Comparison of ENCODE assay signal across 19 mouse cellular contexts in genomic region chr6:72043881-72044625, GRCm38 (mm10). TPM values are rescaled to one million over a fixed set of nuclear protein-coding genes. Genes with fewer than 3 reads are reported as not detected.
DNase-seq lines count a peak whose midpoint lies in the region; ATAC-seq and TF ChIP-seq lines count a peak whose summit lies in the region.
"Had no signal": no experiment of that assay in that cellular context is flagged by ENCODE, and none has a peak within 500 bp of the region (broad histone marks: within the 10 kb centered on the region; RNA-seq: fewer than 3 reads in every experiment).

No protein-coding gene starts in this region.

- 70% methylated on average over 7 of the region's 7 CpGs for WGBS in hindbrain, postnatal 0 days
- WGBS in hindbrain, embryonic 11.5 days = 96% methylated on average over 7 of the region's 7 CpGs

- H3K4me1 ChIP-seq in hindbrain, postnatal 0 days (ENCODE audit: insufficient read depth, low read length) = no peaks in the 10 kb centered on the region
- H3K4me1 ChIP-seq in hindbrain, embryonic 11.5 days (replicated peaks; ENCODE audit: control insufficient read depth, insufficient read depth, low read length) = no peaks in the 10 kb centered on the region
- H3K4me1 ChIP-seq: embryonic facial prominence, embryonic 10.5 days; hindbrain, embryonic 12.5 days; neural tube, embryonic 13.5 days had no signal

- H3K27ac ChIP-seq in hindbrain, postnatal 0 days = no peak overlapping the region
- no peak overlapping the region for H3K27ac ChIP-seq in hindbrain, embryonic 11.5 days (ENCODE audit: low read depth, low read length)
- H3K27ac ChIP-seq: embryonic facial prominence, embryonic 10.5 days; hindbrain, embryonic 12.5 days; neural tube, embryonic 13.5 days had no signal

- peak; percentile 43; the same call in 1 of the 2 replicates for ATAC-seq in frontal cortex, adult (ENCODE audit: low TSS enrichment)
- peak; percentile 66; the same call in 1 of the 2 replicates for ATAC-seq in hindbrain, postnatal 0 days
- no peak for ATAC-seq in hindbrain, embryonic 11.5 days (ENCODE audit: low FRiP score)
- ATAC-seq: forebrain, embryonic 14.5 days; liver, postnatal 0 days; Patski had no signal

- H3K9ac ChIP-seq in hindbrain, postnatal 0 days (replicated peaks; ENCODE audit: low read length) = no peak overlapping the region
- no peak overlapping the region for H3K9ac ChIP-seq in hindbrain, embryonic 11.5 days (ENCODE audit: low read depth, low read length)
- H3K9ac ChIP-seq: hindbrain, embryonic 12.5 days; liver, postnatal 0 days; neural tube, embryonic 13.5 days had no signal

- H3K4me3 ChIP-seq in hindbrain, postnatal 0 days (ENCODE audit: low read length) = no peak overlapping the region
- H3K4me3 ChIP-seq in hindbrain, embryonic 11.5 days (ENCODE audit: low read depth, low read length) = no peak overlapping the region
- H3K4me3 ChIP-seq: embryonic facial prominence, embryonic 10.5 days; hindbrain, embryonic 12.5 days; neural tube, embryonic 13.5 days had no signal

- DNase-seq in frontal cortex, adult 2 months (ENCODE audit: extremely low spot score in 1 of 2, low spot score in 1 of 2) = no peak
- peak; percentile 52 for DNase-seq in hindbrain, postnatal 0 days (ENCODE audit: low spot score)
- no peak for DNase-seq in hindbrain, embryonic 11.5 days (ENCODE audit: low spot score)
- peak; percentile 11 to 31 for DNase-seq in cerebellum, adult 18-20 months
- peak; percentile 73 for DNase-seq in fibroblast of lung, adult 2 months (ENCODE audit: low read depth)
- DNase-seq in kidney, postnatal 10 days = no peak
- DNase-seq in lung, postnatal 10 days = no peak
- DNase-seq: kidney, adult 9 months; liver; liver, postnatal 0 days; lung, postnatal 36 days; right cerebral cortex, postnatal 14 days; thymus, postnatal 36 days had no signal

- H3K27me3 ChIP-seq in hindbrain, postnatal 0 days (ENCODE audit: insufficient read depth, low read length) = no peaks in the 10 kb centered on the region
- no peaks in the 10 kb centered on the region for H3K27me3 ChIP-seq in hindbrain, embryonic 11.5 days (ENCODE audit: control insufficient read depth, insufficient read depth, low read length)
- H3K27me3 ChIP-seq: hindbrain, embryonic 12.5 days; neural tube, embryonic 13.5 days; Patski had no signal

- no peak overlapping the region for H3K4me2 ChIP-seq in hindbrain, postnatal 0 days (ENCODE audit: low read depth, low read length)
- no peak overlapping the region for H3K4me2 ChIP-seq in hindbrain, embryonic 11.5 days (replicated peaks; ENCODE audit: low read depth, low read length)
- H3K4me2 ChIP-seq: hindbrain, embryonic 12.5 days; neural tube, embryonic 13.5 days had no signal

- TF ChIP-seq CTCF in hindbrain, postnatal 0 days (IDR thresholded peaks at IDR 0.05; ENCODE audit: low read depth) = no peak

- no peaks in the 10 kb centered on the region for H3K36me3 ChIP-seq in hindbrain, postnatal 0 days (ENCODE audit: insufficient read depth, low read length)
- H3K36me3 ChIP-seq in hindbrain, embryonic 11.5 days (ENCODE audit: control insufficient read depth, insufficient read depth, low read length) = no peaks in the 10 kb centered on the region
- H3K36me3 ChIP-seq: embryonic facial prominence, embryonic 10.5 days; hindbrain, embryonic 12.5 days; neural tube, embryonic 13.5 days had no signal

- H3K9me3 ChIP-seq in hindbrain, postnatal 0 days (ENCODE audit: low read length) = no peaks in the 10 kb centered on the region
- no peaks in the 10 kb centered on the region for H3K9me3 ChIP-seq in hindbrain, embryonic 11.5 days (ENCODE audit: control insufficient read depth, low read length)
- H3K9me3 ChIP-seq: embryonic facial prominence, embryonic 10.5 days; hindbrain, embryonic 12.5 days; neural tube, embryonic 13.5 days had no signal

RNA-seq across cellular contexts. Expression of gene St3gal5, which starts 53.3 kb away (rescaled TPM):
- 120 and 124 TPM in 2 replicates for polyA plus RNA-seq in frontal cortex, adult 2 months (2012; rRNA removed)
- 23.5 and 28.8 TPM in 2 replicates for total RNA-seq in hindbrain, postnatal 0 days (2014; rRNA removed)
- polyA plus RNA-seq in hindbrain, postnatal 0 days (2015; fragmentation: Nextera tagmentation; extraction: Ambion mirVana) = 59.1 and 59.8 TPM in 2 replicates
- 44.0 and 50.4 TPM in 2 replicates for polyA plus RNA-seq in hindbrain, embryonic 11.5 days (2014; fragmentation: Nextera tagmentation; extraction: Ambion mirVana)

Comparison
In these comparisons a context has a peak if more than half of its experiments do, and no peak if none do; other contexts are left out.
1. DNase-seq: peak in hindbrain, postnatal 0 days (single experiment), cerebellum, adult 18-20 months (2 of 2) and fibroblast of lung, adult 2 months (single experiment); none in frontal cortex, adult 2 months (0 of 2), hindbrain, embryonic 11.5 days (single experiment), kidney, postnatal 10 days (single experiment) and lung, postnatal 10 days (single experiment).